Mouse (Mus musculus) hindbrain, embryonic 15.5 days (tissue): Measurements from ENCODE around the gene Rnf167. TPM values are rescaled to one million over a fixed set of nuclear protein-coding genes. Genes with fewer than 3 reads are reported as not detected.

Experiments
- ATAC-seq: fragments of 200-750 bp; cut with Nextera tagmentation; 2 replicates; pipeline ENCODE4 v1.8.0; 2017; ENCODE audit warnings: low read depth, moderate number of reproducible peaks, moderate TSS enrichment; ENCODE audit not compliant: low FRiP score
- H3K27ac ChIP-seq: fragments of 300-500 bp; sonication (generic); replicated peaks from 2 replicates; pipeline ENCODE4 v1.5.1; 2015; ENCODE audit warnings: mild to moderate bottlenecking, inconsistent platforms
- H3K27me3 ChIP-seq: fragments of 300-500 bp; sonication (generic); 2 replicates; pipeline ENCODE4 v1.6.1; 2015; ENCODE audit warnings: control low read depth, inconsistent platforms
- H3K36me3 ChIP-seq: fragments of 300-500 bp; sonication (generic); 2 replicates; pipeline ENCODE4 v1.6.1; 2015; ENCODE audit warnings: control low read depth, inconsistent platforms
- H3K4me1 ChIP-seq: fragments of 300-500 bp; sonication (generic); replicated peaks from 2 replicates; pipeline ENCODE4 v1.6.1; 2015; ENCODE audit warnings: control low read depth, inconsistent platforms
- H3K4me2 ChIP-seq: fragments of 300-500 bp; sonication (generic); 2 replicates; pipeline ENCODE4 v1.6.1; 2015; ENCODE audit warnings: moderate library complexity, mild to moderate bottlenecking, inconsistent platforms
- H3K4me3 ChIP-seq: fragments of 300-500 bp; sonication (generic); 2 replicates; pipeline ENCODE4 v1.5.1; 2015; ENCODE audit warnings: mild to moderate bottlenecking, inconsistent platforms
- H3K9ac ChIP-seq: fragments of 300-500 bp; sonication (generic); 2 replicates; pipeline ENCODE4 v1.6.1; 2015; ENCODE audit warnings: inconsistent platforms
- H3K9me3 ChIP-seq: fragments of 300-500 bp; sonication (generic); 2 replicates; pipeline ENCODE4 v1.6.1; 2016; ENCODE audit warnings: control low read depth, inconsistent platforms
- WGBS: fragments of 180-500 bp; shearing (Covaris S2); methylation state at CpG from one replicate; pipeline ENCODE4 v1.1.7; 2015; 5-methylcytosine and 5-hydroxymethylcytosine counted together
- polyA plus RNA-seq: library from polyadenylated mRNA; unstranded; fragments of >200 nt; fragmentation: Nextera tagmentation; extraction: Ambion mirVana; gene quantifications from 2 replicates; pipeline ENCODE4 v1.2.1, GENCODE M21; 2015

The Rnf167 gene
- polyA plus RNA-seq, 1 experiment from 2014 or later: 109 TPM

DNA sequence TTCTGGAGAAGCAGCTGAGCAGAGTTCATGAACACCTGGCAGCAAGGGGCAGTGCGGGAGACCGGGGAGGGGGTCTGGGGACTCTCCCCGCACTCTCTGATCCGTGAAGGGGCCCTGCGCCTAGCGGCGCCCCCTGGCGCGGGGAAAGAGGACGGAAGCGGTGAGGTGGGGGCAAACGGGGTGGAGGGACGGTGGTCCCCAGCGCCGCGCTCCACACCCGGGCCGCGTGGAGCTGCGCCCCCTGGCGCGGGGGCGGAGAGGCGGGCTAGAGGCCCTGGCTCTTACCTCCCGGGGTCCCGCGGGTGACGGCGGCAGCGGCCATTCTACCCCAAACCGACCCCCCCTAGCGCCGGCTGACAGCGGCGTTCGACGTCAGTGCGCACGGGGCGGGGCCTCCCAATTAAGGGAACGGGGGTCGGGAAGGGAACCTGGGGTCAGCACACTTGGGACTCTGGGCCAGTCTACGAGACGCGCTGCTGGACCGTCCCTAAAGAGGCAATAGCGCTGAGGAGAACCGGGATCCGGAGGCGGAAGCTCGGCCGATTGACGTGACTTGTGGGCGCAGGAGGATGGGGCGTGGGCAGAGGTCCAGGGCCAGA lies 40.7 kb downstream of the Rnf167 start, which contains the start of gene Camta2:
TSS of gene Camta2 (minus strand) at position 505 of the 599 bp plus-strand sequence.
- ATAC-seq: peak; percentile 83
- Histone ChIP-seq H3K9ac (peak within 1 kb of the TSS; percentile 83), H3K4me3 (peak within 1 kb of the TSS; percentile 94), H3K27ac (peak within 1 kb of the TSS; percentile 87), H3K27me3 (no peaks in the 10 kb centered on the region), H3K9me3 (no peaks in the 10 kb centered on the region), H3K36me3 (peaks cover 15% of the 10 kb centered on the region; the same call in 1 of the 2 replicates), H3K4me2 (peak within 1 kb of the TSS; percentile 91), H3K4me1 (peaks cover 27% of the 10 kb centered on the region)
- WGBS: under 1% methylated on average over 54 of the region's 55 CpGs

DNA sequence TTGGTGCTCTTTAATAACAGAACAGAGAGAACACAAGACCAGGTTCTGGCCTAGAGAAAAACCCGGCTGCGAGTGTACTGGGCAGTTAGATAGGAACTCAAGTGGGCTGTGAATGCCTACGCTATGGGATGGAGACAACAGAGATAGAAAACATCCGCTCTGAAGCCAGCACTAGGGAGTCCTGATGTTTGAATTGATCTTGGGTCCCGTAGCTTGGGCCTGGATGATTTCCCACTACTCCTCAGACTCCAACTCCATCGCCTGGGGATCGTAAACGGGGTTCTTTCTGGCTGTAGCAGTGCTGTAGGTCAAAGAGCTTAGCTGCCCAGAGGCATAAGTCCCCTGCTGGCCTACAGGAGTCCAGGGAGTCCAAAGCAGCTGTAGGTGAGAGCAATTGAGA lies 41.3 kb downstream of the Rnf167 start:
- peak overlapping the region; percentile 94 for H3K4me3 ChIP-seq
- no peak for ATAC-seq
- peaks cover 27% of the 10 kb centered on the region for H3K4me1 ChIP-seq
- H3K27me3 ChIP-seq: no peaks in the 10 kb centered on the region
- H3K4me2 ChIP-seq: peak overlapping the region; percentile 91
- H3K9ac ChIP-seq: peak overlapping the region; percentile 83
- H3K27ac ChIP-seq: peak overlapping the region; percentile 87
- peaks cover 13% of the 10 kb centered on the region; the same call in 1 of the 2 replicates for H3K36me3 ChIP-seq
- 9% methylated on average over 8 of the region's 8 CpGs for WGBS
- no peaks in the 10 kb centered on the region for H3K9me3 ChIP-seq

GRCm38 (mm10) chr11:70689578-70689977 lies 42.5 kb downstream of the Rnf167 start:
- H3K4me1 ChIP-seq: peaks cover 27% of the 10 kb centered on the region
- H3K4me2 ChIP-seq: no peak overlapping the region
- H3K9me3 ChIP-seq: no peaks in the 10 kb centered on the region
- no peak for ATAC-seq
- H3K36me3 ChIP-seq: 0 out of 2 replicates have a peak, but pooled peaks cover under 1% of the 10 kb centered on the region
- no peak overlapping the region for H3K27ac ChIP-seq
- H3K9ac ChIP-seq: no peak overlapping the region
- no peak overlapping the region for H3K4me3 ChIP-seq
- H3K27me3 ChIP-seq: no peaks in the 10 kb centered on the region
- 66% methylated on average over 4 of the region's 4 CpGs for whole genome bisulfite sequencing

- H3K27ac ChIP-seq: no peak overlapping the region
- no peak overlapping the region for H3K4me3 ChIP-seq
- H3K4me2 ChIP-seq: no peak overlapping the region
- ATAC-seq: no peak
- peaks cover 6% of the 10 kb centered on the region for H3K4me1 ChIP-seq
- H3K9me3 ChIP-seq: no peaks in the 10 kb centered on the region
- H3K9ac ChIP-seq: no peak overlapping the region
- 75% methylated on average over 3 of the region's 3 CpGs for WGBS
- H3K27me3 ChIP-seq: no peaks in the 10 kb centered on the region
- no peaks in the 10 kb centered on the region for H3K36me3 ChIP-seq
Observed at GRCm38 (mm10) chr11:70693504-70693903, 46.5 kb downstream of the Rnf167 start.

GRCm38 (mm10) chr11:70697376-70697775 lies 50.3 kb downstream of the Rnf167 start:
- 72% methylated on average over 3 of the region's 3 CpGs for WGBS
- Histone ChIP-seq H3K9me3 (no peaks in the 10 kb centered on the region), H3K36me3 (no peaks in the 10 kb centered on the region)

GRCm38 (mm10) chr11:70699051-70699450 lies 52.0 kb downstream of the Rnf167 start:
- peak overlapping the region; percentile 83; the same call in 1 of the 2 replicates for H3K4me2 ChIP-seq
- no peak for ATAC-seq

More at GRCm38 (mm10) chr11:70697376-70697775, 50.3 kb downstream of the Rnf167 start:
- Histone ChIP-seq H3K4me3 (no peak overlapping the region), H3K9ac (no peak overlapping the region), H3K27ac (no peak overlapping the region), H3K4me2 (no peak overlapping the region), H3K27me3 (no peaks in the 10 kb centered on the region), H3K4me1 (peaks cover 20% of the 10 kb centered on the region)
- no peak for ATAC-seq

GRCm38 (mm10) chr11:70699722-70700556 lies 52.9 kb downstream of the Rnf167 start, which contains the start of the genes Inca1 and Kif1c:
Inca1 (minus strand) TSS chr11:70700155.
Kif1c (plus strand) TSS chr11:70700548.
- Histone ChIP-seq H3K4me2 (peak within 1 kb of the TSS; percentile 83), H3K4me3 (peak within 1 kb of the TSS; percentile 81), H3K27me3 (no peaks in the 10 kb centered on the region), H3K27ac (peak within 1 kb of the TSS; percentile 96), H3K36me3 (peaks cover 7% of the 10 kb centered on the region), H3K9ac (peak within 1 kb of the TSS; percentile 89), H3K9me3 (no peaks in the 10 kb centered on the region), H3K4me1 (peaks cover 24% of the 10 kb centered on the region)
- 1% methylated on average over 69 of the region's 69 CpGs for WGBS
- ATAC-seq: peak; percentile 96

More at GRCm38 (mm10) chr11:70699051-70699450, 52.0 kb downstream of the Rnf167 start:
- no peaks in the 10 kb centered on the region for H3K9me3 ChIP-seq
- no peak overlapping the region for H3K4me3 ChIP-seq
- H3K4me1 ChIP-seq: peaks cover 24% of the 10 kb centered on the region
- H3K9ac ChIP-seq: no peak overlapping the region
- H3K36me3 ChIP-seq: no peaks in the 10 kb centered on the region; the same call in 1 of the 2 replicates
- H3K27ac ChIP-seq: no peak overlapping the region
- 72% methylated on average over 2 of the region's 2 CpGs for WGBS
- no peaks in the 10 kb centered on the region for H3K27me3 ChIP-seq

DNA sequence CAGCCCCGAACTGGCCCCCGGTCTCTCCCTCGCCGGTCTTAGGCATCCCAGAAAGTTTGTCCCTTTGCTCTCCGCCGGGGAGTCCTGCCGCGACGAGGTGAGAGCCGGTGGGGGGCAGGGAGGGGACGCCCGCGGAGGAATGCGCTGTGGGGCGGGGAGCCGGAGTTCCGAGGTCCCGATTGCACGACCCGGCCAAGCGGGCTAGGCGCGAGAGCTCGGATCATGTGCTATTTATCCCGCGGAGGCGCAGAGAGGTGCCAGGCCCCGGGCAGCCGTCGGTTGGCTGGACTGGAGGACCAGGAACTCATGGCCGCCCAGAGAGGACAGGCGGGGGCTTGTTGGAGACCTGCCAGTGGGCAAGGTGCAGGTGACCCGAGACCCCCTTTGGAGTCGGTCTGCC lies 53.6 kb downstream of the Rnf167 start:
- Histone ChIP-seq H3K4me3 (peak overlapping the region; percentile 81), H3K4me2 (peak overlapping the region; percentile 83), H3K27ac (peak overlapping the region; percentile 96), H3K4me1 (peaks cover 24% of the 10 kb centered on the region), H3K36me3 (peaks cover 13% of the 10 kb centered on the region), H3K27me3 (no peaks in the 10 kb centered on the region), H3K9me3 (no peaks in the 10 kb centered on the region), H3K9ac (peak overlapping the region; percentile 89)
- WGBS: under 1% methylated on average over 34 of the region's 34 CpGs
- peak; percentile 35 for ATAC-seq

Other genes starting within 250 kb of the Rnf167 start
- 30.7 and 33.6 TPM in 2 replicates for gene Pelp1, start 237.2 kb upstream of the Rnf167 start, polyA plus RNA-seq
- 50.3 and 57.5 TPM in 2 replicates for gene Arrb2, start 214.6 kb upstream of the Rnf167 start, polyA plus RNA-seq
- 45.6 and 49.2 TPM in 2 replicates for gene Med11, start 195.3 kb upstream of the Rnf167 start, polyA plus RNA-seq
- 0.77 and 0.90 TPM in 2 replicates for gene Zmynd15, start 187.8 kb upstream of the Rnf167 start, polyA plus RNA-seq
- 5.2 and 6.1 TPM in 2 replicates for gene Cxcl16, start 187.3 kb upstream of the Rnf167 start, polyA plus RNA-seq
- gene Tm4sf5, start 142.0 kb upstream of the Rnf167 start, polyA plus RNA-seq: 3.4 and 4.0 TPM in 2 replicates
- gene Vmo1, start 132.6 kb upstream of the Rnf167 start, polyA plus RNA-seq: 0.42 TPM in 1 of 2 replicates, not detected in the other
- gene Gltpd2, start 128.0 kb upstream of the Rnf167 start, polyA plus RNA-seq: 0.21 and 0.26 TPM in 2 replicates
- gene Psmb6, start 121.9 kb upstream of the Rnf167 start, polyA plus RNA-seq: 763 and 792 TPM in 2 replicates
- gene Gm40193, start 114.3 kb upstream of the Rnf167 start, polyA plus RNA-seq: not detected in 2 replicates
- gene Pld2, start 107.2 kb upstream of the Rnf167 start, polyA plus RNA-seq: 17.3 and 20.4 TPM in 2 replicates
- gene Mink1, start 84.4 kb upstream of the Rnf167 start, polyA plus RNA-seq: 18.1 and 20.5 TPM in 2 replicates
- not detected in 2 replicates for gene 4930544D05Rik, start 31.4 kb upstream of the Rnf167 start, polyA plus RNA-seq
- gene Chrne, start 28.0 kb upstream of the Rnf167 start, polyA plus RNA-seq: 0.24 and 0.51 TPM in 2 replicates
- 0.24 and 0.38 TPM in 2 replicates for gene Gp1ba, start 8.1 kb upstream of the Rnf167 start, polyA plus RNA-seq
- 167 and 176 TPM in 2 replicates for gene Slc25a11, start 244 bp downstream of the Rnf167 start, polyA plus RNA-seq
- 722 and 792 TPM in 2 replicates for gene Pfn1, start 7.4 kb downstream of the Rnf167 start, polyA plus RNA-seq
- gene Eno3, start 10.0 kb downstream of the Rnf167 start, polyA plus RNA-seq: 6.7 and 8.7 TPM in 2 replicates
- 152 and 164 TPM in 2 replicates for gene Spag7, start 22.2 kb downstream of the Rnf167 start, polyA plus RNA-seq
- gene Camta2, start 40.9 kb downstream of the Rnf167 start, polyA plus RNA-seq: 23.4 and 27.5 TPM in 2 replicates
- 1.8 and 1.9 TPM in 2 replicates for gene Inca1, start 52.9 kb downstream of the Rnf167 start, polyA plus RNA-seq
- 1.7 and 1.9 TPM in 2 replicates for gene Kif1c, start 53.3 kb downstream of the Rnf167 start, polyA plus RNA-seq
- 15.8 and 16.1 TPM in 2 replicates for gene Zfp3, start 117.0 kb downstream of the Rnf167 start, polyA plus RNA-seq
- 0.39 TPM in 1 of 2 replicates, not detected in the other for gene Scimp, start 165.4 kb downstream of the Rnf167 start, polyA plus RNA-seq
- 85.5 and 88.9 TPM in 2 replicates for gene Rabep1, start 197.5 kb downstream of the Rnf167 start, polyA plus RNA-seq